Mouse (Mus musculus) bone marrow, adult 2 months (tissue): ENCODE data around the gene Taf6l. TPM values are rescaled to one million over a fixed set of nuclear protein-coding genes. Genes with fewer than 3 reads are reported as not detected.

Experiments used
- H3K27ac ChIP-seq: fragments of 200-500 bp; 2 replicates; pipeline ENCODE4 v1.5.1; 2012; ENCODE audit warnings: low read depth, mild to moderate bottlenecking, control low read depth, inconsistent platforms, low read length; ENCODE audit not compliant: control insufficient read depth, poor library complexity, insufficient read depth
- H3K4me1 ChIP-seq: fragments of 200-500 bp; 2 replicates; pipeline ENCODE4 v1.6.1; 2011; ENCODE audit warnings: low read length; ENCODE audit not compliant: control insufficient read depth, insufficient read depth
- H3K4me3 ChIP-seq: fragments of 200-500 bp; replicated peaks from 2 replicates; pipeline ENCODE3; 2011; ENCODE audit warnings: mild to moderate bottlenecking, low read depth, low read length, control low read depth; ENCODE audit not compliant: control insufficient read depth
- CTCF ChIP-seq: fragments of 200-500 bp; IDR thresholded peaks from 2 replicates; pipeline ENCODE4 v1.5.1; 2011; ENCODE audit warnings: low read length, control low read depth; ENCODE audit not compliant: control insufficient read depth, insufficient read depth
- POLR2A ChIP-seq: fragments of 200-500 bp; IDR thresholded peaks from 2 replicates; pipeline ENCODE4 v1.6.1; 2011; ENCODE audit warnings: low read depth, mild to moderate bottlenecking, control low read depth, low read length, borderline replicate concordance; ENCODE audit not compliant: control insufficient read depth
- WGBS: fragments of 180-500 bp; shearing (Covaris S2); methylation state at CpG from one replicate; pipeline ENCODE4 v1.1.7; 2018; 5-methylcytosine and 5-hydroxymethylcytosine counted together
- polyA plus RNA-seq: library from polyadenylated mRNA; stranded (reverse); fragments of >200 nt; gene quantifications from 2 replicates; pipeline ENCODE4 v1.2.4, GENCODE M21; 2011; ENCODE audit warnings: low replicate concordance; ENCODE audit not compliant: missing spikeins, insufficient read depth, insufficient read length

Taf6l gene
- polyA plus RNA-seq, 1 experiment, result 14.7 TPM

GRCm38 (mm10) chr19:8756635-8757387, 29.4 kb downstream of the Taf6l start, which contains the start of gene Nxf1:
Gene Nxf1 (plus strand): TSS chr19:8757073.
- WGBS, result under 1% methylated on average over 75 of the region's 75 CpGs

DNA sequence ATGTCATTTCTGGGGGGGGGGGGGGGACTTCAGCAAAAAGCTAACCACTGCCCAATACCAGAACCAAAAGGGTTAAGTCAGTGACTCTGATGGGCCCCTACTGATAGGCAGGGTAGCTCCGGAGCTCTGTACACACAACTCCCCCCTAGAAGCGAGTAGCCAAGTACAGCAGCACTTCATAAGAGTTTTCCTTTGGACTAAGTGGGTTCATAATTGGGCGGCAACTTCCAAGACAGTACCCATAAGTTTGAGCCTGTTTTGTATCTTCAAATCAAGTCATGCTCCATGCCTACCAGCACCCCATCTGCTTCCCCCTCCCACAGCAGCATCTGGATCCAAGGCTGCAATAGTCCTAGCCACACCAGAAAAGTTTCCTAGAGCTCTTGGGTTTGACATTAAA, 30.6 kb downstream of the Taf6l start:
- H3K27ac ChIP-seq, result no peak overlapping the region
- 57% methylated on average over 3 of the region's 3 CpGs for WGBS
- H3K4me3 ChIP-seq, result no peak overlapping the region
- H3K4me1 ChIP-seq, result no peaks in the 10 kb centered on the region; the same call in 1 of the 2 replicates
- TF ChIP-seq POLR2A (no peak), CTCF (no peak)

More at GRCm38 (mm10) chr19:8756635-8757387, 29.4 kb downstream of the Taf6l start, which contains the start of gene Nxf1:
- no peak; the same call in 1 of the 2 replicates for TF ChIP-seq CTCF
- peak; percentile 97 for TF ChIP-seq POLR2A
- Histone ChIP-seq H3K4me3 (peak within 1 kb of the TSS; percentile 100), H3K27ac (peak within 1 kb of the TSS; percentile 98), H3K4me1 (no peaks in the 10 kb centered on the region; the same call in 1 of the 2 replicates)

- Histone ChIP-seq H3K4me3 (no peak overlapping the region), H3K4me1 (no peaks in the 10 kb centered on the region; the same call in 1 of the 2 replicates), H3K27ac (no peak overlapping the region)
- WGBS, result 78% methylated on average over 2 of the region's 2 CpGs
- no peak for TF ChIP-seq POLR2A
- no peak for TF ChIP-seq CTCF
Observed at GRCm38 (mm10) chr19:8747368-8747767, 38.8 kb downstream of the Taf6l start.

DNA sequence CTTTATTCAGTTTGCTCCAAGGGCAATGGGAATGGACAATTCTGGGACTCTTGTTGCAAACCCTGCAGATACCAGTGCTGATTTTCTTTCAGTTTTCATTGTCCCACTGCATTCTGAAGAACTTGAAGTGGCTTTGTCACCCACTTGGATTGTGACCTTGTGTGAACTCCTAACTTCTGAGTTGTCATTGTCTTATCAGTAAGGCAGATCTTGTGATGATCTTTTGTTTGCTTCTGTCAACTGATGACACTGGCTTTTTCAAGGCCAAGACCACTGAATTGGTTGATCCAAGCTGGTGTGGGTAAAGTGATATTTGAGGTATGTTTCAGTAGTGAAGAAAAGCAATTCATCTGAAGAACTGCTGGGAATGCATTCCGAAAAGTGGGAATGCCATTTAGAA, 40.8 kb downstream of the Taf6l start:
- TF ChIP-seq CTCF (no peak), POLR2A (no peak)
- 86% methylated on average over 1 of the region's 1 CpGs for WGBS
- Histone ChIP-seq H3K4me1 (peaks cover 1% of the 10 kb centered on the region), H3K27ac (no peak overlapping the region), H3K4me3 (no peak overlapping the region)

GRCm38 (mm10) chr19:8742176-8742575, 44.0 kb downstream of the Taf6l start:
- TF ChIP-seq CTCF (no peak), POLR2A (peak; percentile 9; the same call in 1 of the 2 replicates)
- 4% methylated on average over 14 of the region's 14 CpGs for WGBS
- H3K4me1 ChIP-seq, result peaks cover 1% of the 10 kb centered on the region
- peak overlapping the region; percentile 90 for H3K4me3 ChIP-seq
- H3K27ac ChIP-seq, result peak overlapping the region; percentile 97

GRCm38 (mm10) chr19:8741243-8741869, 44.9 kb downstream of the Taf6l start, which contains the start of gene Stx5a:
Gene Stx5a (plus strand): TSS chr19:8741413.
- H3K27ac ChIP-seq, result peak within 1 kb of the TSS; percentile 97
- WGBS, result under 1% methylated on average over 36 of the region's 36 CpGs
- TF ChIP-seq CTCF, result no peak
- peak; percentile 59 for TF ChIP-seq POLR2A
- peaks cover 1% of the 10 kb centered on the region for H3K4me1 ChIP-seq
- peak within 1 kb of the TSS; percentile 90 for H3K4me3 ChIP-seq

DNA sequence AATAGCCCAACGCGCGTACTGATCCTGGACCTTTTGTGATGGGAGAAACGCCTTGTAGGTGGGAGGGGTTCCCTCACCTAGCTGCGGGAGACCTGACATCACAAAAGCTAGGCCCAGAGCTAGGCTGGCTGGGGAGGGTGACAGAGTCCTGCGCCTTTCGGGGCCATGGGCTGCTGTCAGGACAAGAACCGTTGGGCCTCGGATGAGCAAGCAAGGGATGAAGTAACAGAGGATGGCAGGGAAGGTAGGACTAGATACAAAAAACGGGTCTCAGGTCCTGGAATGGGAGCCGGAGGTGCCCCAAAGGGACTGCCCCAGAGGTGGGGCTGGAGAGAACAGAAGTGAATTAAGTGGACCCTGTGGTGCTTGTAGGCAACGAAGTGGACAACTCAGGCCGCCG, 45.6 kb downstream of the Taf6l start, which contains the start of gene 1700092M07Rik:
Gene 1700092M07Rik (plus strand): TSS at position 116 of the 400 bp plus-strand sequence.
- WGBS, result 82% methylated on average over 14 of the region's 14 CpGs
- peak within 1 kb of the TSS; percentile 90 for H3K4me3 ChIP-seq
- TF ChIP-seq POLR2A, result no peak
- TF ChIP-seq CTCF, result no peak
- peak within 1 kb of the TSS; percentile 97 for H3K27ac ChIP-seq
- H3K4me1 ChIP-seq, result peaks cover 1% of the 10 kb centered on the region

- Histone ChIP-seq H3K4me1 (peaks cover 1% of the 10 kb centered on the region), H3K4me3 (no peak overlapping the region), H3K27ac (no peak overlapping the region)
- 86% methylated on average over 6 of the region's 6 CpGs for WGBS
- TF ChIP-seq POLR2A (no peak), CTCF (no peak)
Observed at GRCm38 (mm10) chr19:8739646-8740045, 46.6 kb downstream of the Taf6l start.
